Mouse (Mus musculus) kidney, adult 11 months (tissue): ENCODE results near the gene Olfr763.
"Not testable (repeated sequence)": the region's sequence is repeated elsewhere in the genome, so short reads cannot be mapped to it uniquely, and the experiment has no call there.

Experiments used
- DNase-seq: peaks from one replicate; pipeline ENCODE4 v3.0.0; 2022

The Olfr763 gene

GRCm38 (mm10) chr10:129049898-129050297 lies 39.3 kb downstream of the Olfr763 start, which contains the start of gene Olfr765:
Gene Olfr765, minus strand, starts transcription at chr10:129049998.
- not testable (repeated sequence) for DNase-seq
